Mouse (Mus musculus) adrenal gland, postnatal 14 days (tissue): ENCODE results near the gene Rap1gap. TPM values are rescaled to one million over a fixed set of nuclear protein-coding genes. Genes with fewer than 3 reads are reported as not detected.
A peak's percentile ranks its signal among the peaks of the same experiment; 100 is the strongest.

ENCODE experiments used
- DNase-seq: peaks from one replicate; pipeline ENCODE4 v3.0.0; 2021; ENCODE audit warnings: mixed read lengths
- total RNA-seq: library from RNA; stranded (reverse); gene quantifications from 2 replicates; pipeline ENCODE4 v1.2.3, GENCODE M21; 2021

Gene Rap1gap
- total RNA-seq, 1 experiment from 2014 or later, result 44.9 TPM

GRCm38 (mm10) chr4:137744433-137744918, 80.0 kb downstream of the Rap1gap start:
- peak; percentile 65 for DNase-seq

DNA sequence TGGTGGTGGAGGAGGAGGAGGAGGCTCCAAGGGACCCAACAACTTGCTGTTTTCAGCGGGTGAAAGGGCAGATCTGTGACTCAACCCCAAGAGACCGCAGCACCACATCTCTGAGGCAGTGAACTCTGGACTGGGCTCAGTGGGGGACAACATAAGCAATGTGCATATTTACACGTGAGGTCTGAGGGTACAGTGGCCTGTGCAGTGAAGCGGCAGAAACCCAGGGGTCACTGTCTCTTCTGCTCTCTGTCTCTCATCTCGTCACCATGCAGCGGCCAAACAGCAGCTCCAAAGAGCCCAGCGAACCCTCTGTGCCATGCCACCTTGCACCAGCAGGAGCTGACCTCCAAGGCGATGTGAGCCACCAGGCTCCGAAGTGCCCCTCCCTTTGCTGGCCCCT, 82.6 kb downstream of the Rap1gap start:
- no peak for DNase-seq

- no peak for DNase-seq
These were observed 83.1 kb downstream of the Rap1gap start for GRCm38 (mm10) chr4:137747590-137747989.

GRCm38 (mm10) chr4:137748726-137749125, 84.2 kb downstream of the Rap1gap start:
- no peak for DNase-seq

DNA sequence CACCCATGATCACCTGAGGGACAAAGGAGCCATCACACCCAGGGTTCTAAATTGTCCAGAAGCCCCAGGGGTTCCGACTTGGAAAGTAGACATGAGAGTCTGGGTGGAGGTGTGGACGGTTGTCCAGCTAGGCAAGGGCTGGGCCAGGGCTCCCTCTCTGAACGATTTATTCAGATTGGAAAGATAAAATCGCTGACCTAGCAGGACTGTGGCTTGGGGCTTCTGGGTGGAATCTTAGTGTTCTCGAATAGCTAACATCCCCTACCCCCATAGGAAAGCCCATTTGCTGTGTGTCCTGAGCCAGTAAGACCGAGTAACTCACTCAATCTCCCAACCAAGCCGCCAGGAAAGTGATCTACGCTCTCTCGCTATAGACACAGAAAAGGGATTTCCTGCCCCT, 85.2 kb downstream of the Rap1gap start:
- DNase-seq, result no peak

- no peak for DNase-seq
These were observed 85.6 kb downstream of the Rap1gap start for GRCm38 (mm10) chr4:137750121-137750520.

GRCm38 (mm10) chr4:137751310-137751709, 86.8 kb downstream of the Rap1gap start:
- no peak for DNase-seq

- peak; percentile 68 for DNase-seq
These were observed 87.2 kb downstream of the Rap1gap start for GRCm38 (mm10) chr4:137751717-137752116.

GRCm38 (mm10) chr4:137752471-137752870, 87.9 kb downstream of the Rap1gap start:
- peak; percentile 37 for DNase-seq

DNA sequence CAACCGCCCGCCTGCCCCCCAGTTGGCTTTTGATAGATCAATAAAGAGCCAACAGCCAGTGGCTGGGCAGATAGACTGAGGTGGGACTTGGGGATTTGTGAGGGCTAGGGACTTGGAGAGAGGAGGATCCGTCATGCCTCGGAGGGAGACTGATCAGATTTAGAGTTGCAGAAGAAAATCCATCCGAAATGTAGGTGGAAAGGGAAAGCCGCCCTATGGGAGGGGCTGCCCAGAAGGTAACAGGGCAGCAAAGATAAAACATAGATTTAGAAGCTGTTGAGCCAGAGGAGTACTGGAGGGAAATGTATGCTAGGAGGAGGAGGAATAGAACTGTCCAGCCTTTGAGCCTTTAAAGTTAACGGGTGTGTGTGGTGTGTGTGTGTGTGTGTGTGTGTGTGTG, 88.7 kb downstream of the Rap1gap start:
- no peak for DNase-seq

DNA sequence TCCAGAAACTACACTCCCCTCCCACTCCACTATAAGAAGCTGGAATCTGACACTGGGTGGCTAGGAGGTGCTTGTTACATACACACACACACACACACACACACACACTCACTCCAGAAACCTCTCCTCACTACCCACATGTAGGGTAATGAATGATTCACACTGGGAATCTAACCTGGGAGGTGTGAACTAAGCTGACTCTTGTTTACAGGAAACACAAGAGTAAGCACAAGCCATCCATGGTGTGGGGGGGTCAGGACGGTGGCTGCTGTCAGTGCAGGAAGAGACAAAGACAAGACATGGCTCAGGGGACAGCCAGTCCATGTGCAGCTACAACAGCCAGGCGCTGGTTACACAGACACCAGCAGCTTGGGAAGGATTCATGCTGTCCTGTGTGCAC, 89.9 kb downstream of the Rap1gap start:
- no peak for DNase-seq

DNA sequence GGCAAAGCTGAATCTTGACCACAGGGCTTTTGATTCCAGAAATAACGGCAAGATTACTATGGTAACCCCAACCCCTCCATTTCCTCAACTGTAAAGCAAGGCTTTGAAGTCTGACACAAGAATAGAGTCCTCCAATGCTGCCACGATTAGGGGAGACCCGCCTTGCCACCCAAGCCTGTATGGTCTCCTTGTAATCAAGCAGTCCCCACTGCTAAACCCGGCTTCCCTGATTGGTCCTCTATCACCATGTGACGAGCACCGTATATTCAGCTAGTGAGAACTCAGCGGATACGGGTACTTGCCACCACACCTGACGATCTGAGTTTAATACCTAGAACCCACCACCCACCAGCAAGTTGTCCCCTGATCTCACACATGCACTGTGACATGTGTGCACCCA, 98.4 kb downstream of the Rap1gap start:
- DNase-seq, result no peak

- DNase-seq, result peak; percentile 71
These were observed 99.5 kb downstream of the Rap1gap start for GRCm38 (mm10) chr4:137763920-137764495.

- DNase-seq, result no peak
These were observed 100.1 kb downstream of the Rap1gap start for GRCm38 (mm10) chr4:137764621-137765020.

GRCm38 (mm10) chr4:137765554-137765971, 101.0 kb downstream of the Rap1gap start:
- peak; percentile 89 for DNase-seq

DNA sequence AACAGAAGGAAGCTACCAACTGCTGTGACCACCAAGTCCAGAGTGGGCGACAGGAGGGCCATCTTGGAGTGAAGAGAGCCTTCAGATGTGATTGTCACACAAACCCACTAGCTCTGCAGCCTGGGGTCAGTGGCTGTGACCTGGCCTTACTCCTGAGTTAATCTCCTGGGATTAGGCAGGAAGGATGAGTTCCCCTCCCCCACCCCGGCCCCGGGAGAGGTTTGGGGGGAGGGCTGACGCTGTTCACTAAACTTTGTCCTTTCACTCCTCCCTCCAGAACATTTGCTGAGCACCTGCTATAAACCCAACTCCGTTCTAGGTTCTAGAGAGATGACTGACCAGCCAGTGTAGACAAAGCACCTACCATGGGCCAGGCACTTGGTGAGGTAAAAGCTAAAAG, 101.8 kb downstream of the Rap1gap start:
- no peak for DNase-seq

- no peak for DNase-seq
These were observed 103.9 kb downstream of the Rap1gap start for GRCm38 (mm10) chr4:137768381-137768780.

DNA sequence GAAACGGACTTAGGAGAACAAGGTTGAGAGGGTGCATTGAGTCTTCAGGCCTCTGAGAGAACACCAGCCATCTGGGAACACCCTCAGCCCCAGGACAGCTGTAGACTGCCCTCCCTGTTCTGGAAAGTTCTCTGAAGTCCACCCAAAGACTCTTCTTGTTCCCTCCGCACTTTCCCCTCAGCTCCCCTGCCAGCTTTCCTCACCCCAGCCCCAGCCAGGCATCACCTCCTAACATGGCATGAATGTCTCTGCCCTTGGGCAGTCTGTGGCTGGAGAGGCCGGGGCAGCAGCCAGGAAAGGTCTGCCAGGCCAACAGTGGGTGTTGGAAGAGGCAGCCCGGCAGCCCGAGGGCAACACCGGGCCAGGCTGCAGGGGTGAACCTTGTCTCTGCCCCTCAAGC, 104.3 kb downstream of the Rap1gap start:
- peak; percentile 69 for DNase-seq

DNA sequence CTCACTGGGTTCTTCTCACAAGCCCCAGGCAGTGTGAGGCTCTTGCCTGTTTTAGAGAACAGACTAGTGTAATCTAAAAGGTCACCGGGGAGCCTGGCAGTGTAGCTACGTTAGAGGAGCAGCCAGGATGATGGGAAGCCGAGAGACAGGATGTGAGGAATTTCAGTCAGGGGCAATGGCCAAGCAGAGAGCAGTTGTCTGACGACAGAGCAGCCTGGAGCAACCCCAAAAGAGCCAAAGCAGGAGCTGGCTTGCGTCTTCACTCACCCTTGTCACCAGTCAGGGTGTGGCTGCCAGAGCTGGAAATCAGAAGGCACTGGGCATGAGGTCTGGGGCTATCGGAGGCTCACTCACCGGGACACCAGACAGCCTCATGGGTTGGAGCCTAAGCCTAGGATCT, 105.1 kb downstream of the Rap1gap start:
- peak; percentile 50 for DNase-seq

GRCm38 (mm10) chr4:137770901-137771612, 106.5 kb downstream of the Rap1gap start:
- DNase-seq, result peak; percentile 50

GRCm38 (mm10) chr4:137771749-137772148, 107.2 kb downstream of the Rap1gap start:
- DNase-seq, result no peak

DNA sequence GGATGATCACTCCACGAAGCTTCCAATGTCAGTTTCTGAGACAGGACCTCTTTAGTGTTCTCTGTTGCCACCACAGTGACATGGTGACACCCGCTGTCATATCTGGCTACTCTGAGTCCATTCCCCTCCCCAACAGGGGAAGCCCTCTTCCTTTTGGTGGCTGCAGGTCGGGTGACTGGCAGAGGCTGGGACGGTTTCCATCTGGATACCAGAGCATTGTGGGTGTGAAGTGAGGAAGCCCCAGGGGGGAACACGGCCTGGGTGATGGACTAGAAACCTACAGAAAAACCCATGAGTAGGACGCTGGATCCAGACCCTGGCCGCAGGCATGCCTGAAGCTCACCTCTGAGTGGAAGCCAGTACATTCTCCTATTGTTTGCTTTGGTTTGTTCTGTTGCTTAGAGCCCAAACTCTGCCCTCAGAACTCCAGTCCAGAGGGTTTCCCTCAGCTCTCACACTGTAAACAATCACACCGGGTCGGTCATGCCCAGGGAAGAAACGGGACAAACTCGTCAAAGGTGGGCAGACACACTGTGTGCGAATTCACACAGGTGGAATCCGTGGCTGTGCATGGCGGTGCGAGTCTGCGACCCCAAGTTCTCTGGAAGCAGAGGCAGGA, 108.0 kb downstream of the Rap1gap start:
- no peak for DNase-seq

DNA sequence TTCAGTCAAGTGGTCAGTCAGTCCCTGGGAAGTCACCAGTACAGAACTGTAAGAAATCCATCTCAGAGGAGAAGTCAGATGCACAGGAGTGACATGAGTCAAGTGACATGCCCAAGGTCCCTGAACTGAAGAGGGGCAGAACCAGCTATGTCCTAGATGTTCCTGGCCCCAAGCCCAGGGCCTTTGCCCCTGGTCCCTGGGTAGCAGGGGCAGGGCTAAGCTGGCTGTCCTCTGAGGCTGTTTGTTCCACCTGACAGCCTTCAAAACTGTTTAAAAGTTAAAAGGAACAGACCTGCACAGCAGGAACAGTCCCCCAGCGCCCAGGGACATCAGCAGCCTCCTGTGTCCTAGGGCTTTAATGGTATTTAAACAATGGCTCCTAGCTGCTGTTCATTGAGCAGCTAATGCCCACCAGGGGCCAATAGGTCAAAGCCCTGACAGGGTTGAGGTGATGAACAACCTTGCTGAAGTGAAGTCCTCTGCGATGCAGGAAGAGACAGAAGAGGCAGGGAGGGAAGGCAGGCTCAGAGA, 108.9 kb downstream of the Rap1gap start:
- DNase-seq, result peak; percentile 56
